Mouse (Mus musculus) hindbrain, postnatal 0 days (tissue): ENCODE data around the gene Mrrf. TPM values are rescaled to one million over a fixed set of nuclear protein-coding genes. Genes with fewer than 3 reads are reported as not detected.

Experiments used
- ATAC-seq: fragments of 200-750 bp; cut with Nextera tagmentation; 2 replicates; pipeline ENCODE4 v1.8.0; 2017; ENCODE audit warnings: mild to moderate bottlenecking, moderate TSS enrichment, moderate library complexity
- DNase-seq: peaks from one replicate; pipeline ENCODE4 v3.0.0-alpha.2; 2015; ENCODE audit warnings: low spot score
- H3K27ac ChIP-seq: fragments of 300-500 bp; sonication (generic); 2 replicates; pipeline ENCODE4 v1.5.1; 2014; ENCODE audit warnings: mild to moderate bottlenecking
- H3K27me3 ChIP-seq: fragments of 300-500 bp; sonication (generic); 2 replicates; pipeline ENCODE4 v1.6.1; 2014; ENCODE audit warnings: low read length, mixed read lengths; ENCODE audit not compliant: insufficient read depth
- H3K36me3 ChIP-seq: fragments of 300-500 bp; sonication (generic); 2 replicates; pipeline ENCODE4 v1.6.1; 2014; ENCODE audit warnings: low read length, mixed read lengths; ENCODE audit not compliant: insufficient read depth
- H3K4me1 ChIP-seq: fragments of 300-500 bp; sonication (generic); 2 replicates; pipeline ENCODE4 v1.6.1; 2014; ENCODE audit warnings: antibody characterized with exemption, low read length, mixed read lengths; ENCODE audit not compliant: insufficient read depth
- H3K4me2 ChIP-seq: fragments of 300-500 bp; sonication (generic); 2 replicates; pipeline ENCODE4 v1.6.1; 2014; ENCODE audit warnings: low read depth, mild to moderate bottlenecking, low read length, moderate library complexity, mixed read lengths
- H3K4me3 ChIP-seq: fragments of 300-500 bp; sonication (generic); 2 replicates; pipeline ENCODE4 v1.5.1; 2014; ENCODE audit warnings: low read length
- H3K9ac ChIP-seq: fragments of 300-500 bp; sonication (generic); replicated peaks from 2 replicates; pipeline ENCODE4 v1.6.1; 2014; ENCODE audit warnings: mild to moderate bottlenecking, low read length, moderate library complexity, mixed read lengths
- H3K9me3 ChIP-seq: fragments of 300-500 bp; sonication (generic); 2 replicates; pipeline ENCODE4 v1.6.1; 2016; ENCODE audit warnings: low read length, mixed read lengths
- CTCF ChIP-seq: IDR thresholded peaks from 2 replicates; pipeline ENCODE4 v1.5.1; 2016; ENCODE audit warnings: antibody characterized with exemption, control low read depth, low read depth
- WGBS: fragments of 180-500 bp; shearing (Covaris S2); extraction: QIAGEN DNeasy Blood & Tissue Kit; methylation state at CpG from one replicate; pipeline ENCODE4 v1.1.7; 2014; 5-methylcytosine and 5-hydroxymethylcytosine counted together
- polyA plus RNA-seq: library from polyadenylated mRNA; unstranded; fragments of >200 nt; fragmentation: Nextera tagmentation; extraction: Ambion mirVana; gene quantifications from 2 replicates; pipeline ENCODE4 v1.2.1, GENCODE M21; 2015
- total RNA-seq: library from RNA; depleted of rRNA; stranded (reverse); fragments of >200 nt; gene quantifications from 2 replicates; pipeline ENCODE4 v1.2.3, GENCODE M21; 2014

The Mrrf gene
- total and polyA plus RNA-seq, 2 experiments from 2014 or later: 12.9 to 17.0 TPM

- ATAC-seq (no peak), DNase-seq (no peak)
- no peak for TF ChIP-seq CTCF
- no peak overlapping the region for H3K9ac ChIP-seq
- H3K27me3 ChIP-seq: 0 out of 2 replicates have a peak, but pooled peaks cover 15% of the 10 kb centered on the region
- H3K9me3 ChIP-seq: no peaks in the 10 kb centered on the region
- H3K4me2 ChIP-seq: no peak overlapping the region
- H3K27ac ChIP-seq: no peak overlapping the region
- H3K36me3 ChIP-seq: no peaks in the 10 kb centered on the region
- no peaks in the 10 kb centered on the region for H3K4me1 ChIP-seq
- WGBS: 89% methylated on average over 5 of the region's 5 CpGs
- H3K4me3 ChIP-seq: no peak overlapping the region
These were observed 79.1 kb downstream of the Mrrf start for GRCm38 (mm10) chr2:36215203-36215739.

DNA sequence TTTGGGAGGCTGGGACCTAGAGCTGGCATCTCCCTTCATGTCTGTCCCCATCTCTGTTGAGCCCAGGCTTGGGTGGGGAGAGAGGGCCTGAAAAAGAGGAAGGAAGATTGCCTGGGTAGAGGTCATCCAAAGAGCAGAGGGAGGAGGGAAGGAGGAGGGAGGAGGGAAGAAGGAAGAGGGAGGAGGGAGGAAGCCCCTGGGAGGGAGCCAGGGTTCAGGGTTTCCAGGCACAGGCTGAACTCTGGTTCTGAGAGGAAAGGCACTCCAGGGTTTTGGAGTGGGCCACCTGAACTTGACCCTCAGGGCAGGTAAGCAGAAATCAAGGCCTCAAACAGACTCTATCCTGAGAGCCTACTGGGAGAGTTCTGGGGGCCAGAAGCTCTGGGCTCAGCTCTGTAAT, 80.4 kb downstream of the Mrrf start:
- DNase-seq (no peak), ATAC-seq (no peak)
- Histone ChIP-seq H3K4me1 (no peaks in the 10 kb centered on the region), H3K9ac (no peak overlapping the region), H3K9me3 (no peaks in the 10 kb centered on the region), H3K36me3 (no peaks in the 10 kb centered on the region), H3K27me3 (0 out of 2 replicates have a peak, but pooled peaks cover 5% of the 10 kb centered on the region), H3K27ac (no peak overlapping the region), H3K4me3 (no peak overlapping the region), H3K4me2 (no peak overlapping the region)
- TF ChIP-seq CTCF: no peak

DNA sequence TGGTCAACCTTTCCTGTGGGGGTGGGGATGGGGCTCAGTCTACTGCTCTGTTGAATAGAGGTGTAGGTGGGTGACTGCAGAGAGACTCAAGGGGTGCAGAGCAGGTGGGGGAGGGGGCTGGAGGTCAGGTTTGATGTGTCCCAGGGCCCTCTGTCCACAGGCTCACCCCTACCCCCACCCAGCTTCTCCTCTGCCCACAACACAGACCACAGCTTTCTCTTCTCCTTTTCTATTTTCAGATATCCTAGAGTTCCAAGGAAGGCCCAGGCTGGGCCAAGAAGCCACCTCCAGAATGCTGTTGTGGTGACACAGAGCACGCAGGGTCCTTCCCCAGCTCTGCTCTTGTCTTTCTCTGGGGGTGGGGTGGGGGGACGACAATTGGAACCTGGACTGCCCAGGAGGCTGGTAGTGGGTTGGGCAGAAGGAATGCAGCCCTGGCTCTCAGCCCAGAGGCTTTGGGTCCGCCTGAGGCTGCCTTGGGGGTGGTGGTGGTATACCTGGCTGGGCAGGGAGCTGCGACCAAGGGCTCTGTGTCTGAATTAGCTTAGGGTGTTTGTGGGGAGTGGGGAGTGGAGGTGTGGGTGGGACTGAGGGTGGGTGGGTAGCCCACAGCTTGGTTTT, 80.9 kb downstream of the Mrrf start:
- Histone ChIP-seq H3K27me3 (0 out of 2 replicates have a peak, but pooled peaks cover under 1% of the 10 kb centered on the region), H3K9ac (no peak overlapping the region), H3K36me3 (no peaks in the 10 kb centered on the region), H3K27ac (no peak overlapping the region), H3K4me2 (no peak overlapping the region), H3K4me1 (no peaks in the 10 kb centered on the region), H3K4me3 (no peak overlapping the region), H3K9me3 (no peaks in the 10 kb centered on the region)
- no peak for DNase-seq
- WGBS: 53% methylated on average over 4 of the region's 4 CpGs
- TF ChIP-seq CTCF: no peak
- no peak for ATAC-seq

DNA sequence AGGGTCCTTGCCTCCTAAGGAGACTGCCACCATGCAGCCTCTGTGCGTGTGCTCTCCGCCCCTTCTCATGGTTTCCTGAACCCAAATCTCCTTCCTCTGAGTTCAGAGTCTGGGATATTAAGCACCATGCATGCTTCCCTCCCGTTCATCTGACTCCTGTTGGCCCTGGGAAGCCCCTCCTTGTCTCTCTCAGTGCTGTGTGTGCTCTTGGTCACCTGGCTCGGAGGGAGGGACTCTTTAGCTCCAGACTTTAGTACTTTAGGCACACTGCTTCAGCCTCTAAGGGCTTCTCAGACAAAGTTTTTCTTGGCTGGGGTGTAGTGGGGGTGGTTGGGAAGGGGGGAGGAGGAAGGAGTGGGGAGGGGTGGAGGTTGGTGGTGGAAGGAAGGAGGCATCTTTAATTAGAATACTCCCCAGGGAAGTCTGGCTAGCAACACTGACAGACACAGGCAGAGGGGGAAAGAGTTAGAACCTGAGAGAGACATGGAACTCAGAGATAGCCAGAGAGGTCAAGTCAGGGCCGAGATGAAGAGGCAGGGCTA, 81.6 kb downstream of the Mrrf start:
- Histone ChIP-seq H3K4me3 (no peak overlapping the region), H3K36me3 (no peaks in the 10 kb centered on the region), H3K27ac (no peak overlapping the region), H3K27me3 (no peaks in the 10 kb centered on the region), H3K4me1 (no peaks in the 10 kb centered on the region), H3K9ac (no peak overlapping the region), H3K9me3 (no peaks in the 10 kb centered on the region), H3K4me2 (no peak overlapping the region)
- no peak for DNase-seq
- no peak for ATAC-seq
- no peak for TF ChIP-seq CTCF
- 58% methylated on average over 5 of the region's 5 CpGs for WGBS

DNA sequence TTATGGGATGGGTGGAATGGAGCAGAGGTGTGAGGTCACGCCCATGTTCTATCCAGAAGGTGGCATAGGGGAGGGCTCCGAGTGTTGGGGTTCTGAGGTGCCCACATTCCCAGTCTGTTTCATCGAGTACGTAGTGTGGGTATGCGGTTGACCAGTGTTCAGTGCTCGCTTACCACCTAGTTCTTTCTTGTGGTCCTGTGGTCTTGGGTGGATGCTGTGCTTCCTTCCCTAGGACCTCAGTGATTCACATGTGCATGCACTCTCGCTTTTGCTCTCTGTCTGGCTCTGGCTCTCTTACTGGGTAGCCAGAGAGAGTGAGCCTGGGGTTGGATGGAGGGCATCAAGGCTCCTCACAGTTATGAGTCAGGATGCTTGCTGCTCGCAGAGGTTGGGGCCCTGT, 83.9 kb downstream of the Mrrf start:
- Histone ChIP-seq H3K4me1 (no peaks in the 10 kb centered on the region), H3K27ac (no peak overlapping the region), H3K9ac (no peak overlapping the region), H3K4me3 (no peak overlapping the region), H3K36me3 (no peaks in the 10 kb centered on the region), H3K27me3 (no peaks in the 10 kb centered on the region), H3K9me3 (no peaks in the 10 kb centered on the region), H3K4me2 (no peak overlapping the region)
- no peak for DNase-seq
- 92% methylated on average over 8 of the region's 8 CpGs for WGBS
- no peak for TF ChIP-seq CTCF
- ATAC-seq: no peak

DNA sequence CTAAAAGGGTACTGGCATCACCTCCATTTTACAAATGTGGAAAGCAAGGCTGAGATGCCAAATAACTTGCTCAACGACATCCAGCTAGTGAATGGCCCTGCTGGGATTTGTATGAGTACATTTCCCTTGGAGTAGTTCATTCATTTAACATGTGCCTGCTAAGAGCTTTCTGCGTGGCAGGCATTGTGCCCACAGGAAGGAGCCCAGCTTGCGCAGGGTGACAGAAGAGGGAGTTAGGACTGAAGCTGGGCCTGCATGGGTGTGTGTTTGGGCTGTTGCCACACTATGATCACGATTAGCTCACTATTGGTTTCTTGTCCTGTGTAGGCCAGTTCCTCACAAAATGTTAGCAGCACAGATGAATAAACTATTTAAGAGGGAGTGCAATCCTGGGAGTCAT, 84.7 kb downstream of the Mrrf start:
- H3K9me3 ChIP-seq: no peaks in the 10 kb centered on the region
- H3K4me2 ChIP-seq: no peak overlapping the region
- no peak overlapping the region for H3K27ac ChIP-seq
- no peak overlapping the region for H3K4me3 ChIP-seq
- H3K27me3 ChIP-seq: no peaks in the 10 kb centered on the region
- peak; percentile 13; the same call in 1 of the 2 replicates for ATAC-seq
- 49% methylated on average over 4 of the region's 4 CpGs for WGBS
- H3K4me1 ChIP-seq: no peaks in the 10 kb centered on the region
- no peak overlapping the region for H3K9ac ChIP-seq
- TF ChIP-seq CTCF: no peak
- no peak for DNase-seq
- H3K36me3 ChIP-seq: no peaks in the 10 kb centered on the region
